Mouse (Mus musculus): ENCODE results near the gene Ccser1.

DNA sequence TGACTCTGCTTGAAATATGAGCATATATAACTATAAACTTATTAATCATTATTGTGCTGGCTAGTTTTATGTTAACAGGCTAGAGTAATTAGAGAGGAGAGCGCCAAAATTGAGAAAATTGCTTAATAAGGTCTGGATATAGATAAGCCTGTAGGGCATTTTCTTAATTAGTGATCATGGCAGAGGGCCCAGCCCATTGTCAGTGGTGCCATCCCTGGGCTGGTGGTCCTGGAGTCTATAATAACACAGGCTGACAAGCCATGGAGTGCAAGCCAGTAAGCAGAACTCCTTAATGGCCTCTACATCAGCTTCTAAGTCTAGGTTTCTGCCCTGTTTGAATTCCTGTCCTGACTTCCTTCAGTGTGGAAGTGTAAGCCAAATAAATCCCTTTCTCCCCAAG is 206.9 kb downstream of the Ccser1 start:
- TF ChIP-seq CTCF (IDR thresholded peaks at IDR 0.05; ENCODE audit: low read depth, low read length) (no peak), POLR2A (IDR thresholded peaks at IDR 0.05; ENCODE audit: borderline replicate concordance, low read depth, low read length) (no peak)

Measured in bone marrow macrophage, adult 2 months (primary cell).